Mouse (Mus musculus) central nervous system, embryonic 18 days (tissue): ENCODE data around the gene Klhl9. TPM values are rescaled to one million over a fixed set of nuclear protein-coding genes. Genes with fewer than 3 reads are reported as not detected.

Experiments used
- polyA plus RNA-seq: library from polyadenylated mRNA; depleted of rRNA; stranded (reverse); fragments of >200 nt; gene quantifications from 2 replicates; pipeline ENCODE4 v1.2.3, GENCODE M21; 2012; rRNA removed

Klhl9 gene
- 48.0 and 49.2 TPM in 2 replicates for polyA plus RNA-seq

DNA sequence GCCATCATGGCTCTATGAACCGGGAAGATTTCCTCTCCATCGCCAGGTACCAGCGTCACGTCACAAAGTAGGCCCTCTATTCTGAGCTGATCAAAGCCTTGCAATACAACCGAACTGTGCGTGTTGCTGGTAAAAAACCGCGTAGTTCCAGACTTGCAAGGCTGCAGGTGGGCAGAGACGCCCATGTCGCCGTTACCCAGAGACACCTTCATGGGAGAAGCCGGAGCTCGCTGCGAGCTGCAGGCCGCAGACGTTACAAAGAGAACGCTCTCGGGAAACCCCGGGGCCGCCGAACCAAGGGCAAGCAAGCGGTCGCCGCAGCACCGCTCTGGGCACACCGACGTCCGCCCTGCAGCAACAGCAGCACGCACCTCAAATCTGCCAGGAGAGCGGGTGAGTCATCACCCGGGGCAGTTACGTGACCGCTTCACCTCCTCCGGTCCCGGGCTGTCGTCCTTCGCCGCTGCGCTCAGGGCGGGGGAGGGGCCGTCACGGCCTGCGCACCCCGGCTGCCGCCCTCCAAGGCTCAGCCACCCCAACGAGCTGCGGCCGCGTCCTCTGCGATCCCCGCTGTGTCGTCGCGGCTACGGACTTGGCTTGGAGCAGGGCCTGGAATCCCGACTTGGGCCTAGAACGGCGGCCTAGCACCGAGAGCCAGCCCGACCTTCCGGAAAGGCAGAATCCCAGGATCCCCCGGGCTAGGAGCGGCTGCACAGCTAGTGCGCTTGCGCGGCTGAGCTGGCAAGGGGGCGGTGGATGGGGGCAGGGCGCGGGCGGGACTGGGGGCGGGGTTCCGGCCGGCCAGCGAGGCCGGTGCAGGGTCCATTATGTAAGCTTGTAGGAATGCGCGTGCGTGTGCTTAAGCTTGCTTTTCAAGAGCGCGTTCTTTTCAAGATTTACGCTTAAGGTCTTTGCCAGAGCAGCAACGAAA lies at the start of gene Klhl9, which contains the start of gene Gm26566:
Gene Klhl9 (minus strand): TSS at position 675 of the 931 bp plus-strand sequence.
Gene Gm26566 (plus strand): TSS at position 15 of the 931 bp plus-strand sequence.

DNA sequence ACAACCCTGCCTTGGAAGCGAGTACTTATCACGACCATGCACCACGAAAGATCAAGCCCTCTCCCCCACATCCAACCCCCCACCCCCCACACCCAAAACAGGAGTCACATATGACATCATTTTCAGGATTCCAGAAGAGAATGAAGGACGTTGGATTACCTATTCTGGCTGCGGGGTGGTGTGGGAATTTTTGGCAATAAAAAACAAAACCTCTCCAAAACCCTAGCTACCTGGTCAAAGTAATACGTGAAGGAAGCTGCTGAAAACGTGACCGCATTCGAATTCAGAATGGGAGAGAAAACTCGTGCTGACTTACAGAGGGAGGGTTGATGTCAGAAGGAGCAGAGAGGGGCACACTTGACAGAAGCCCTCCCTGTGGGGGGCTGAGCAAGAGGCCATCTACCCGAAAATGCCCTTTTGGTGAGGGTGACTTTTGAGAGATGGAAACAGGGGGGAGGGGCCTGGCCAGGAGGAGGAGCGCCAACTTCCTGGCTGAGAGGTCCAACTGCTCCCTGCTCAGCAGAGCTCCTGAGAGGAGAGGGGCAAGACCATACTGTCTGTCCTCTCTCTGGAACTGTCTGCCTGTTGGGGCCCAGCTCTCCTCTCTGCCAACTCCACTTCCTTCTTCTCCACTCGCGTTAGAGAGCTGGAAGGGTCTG lies 37.5 kb upstream of the Klhl9 start, which contains the start of gene Gm13283:
Gene Gm13283 (plus strand): TSS at position 510 of the 659 bp plus-strand sequence.

DNA sequence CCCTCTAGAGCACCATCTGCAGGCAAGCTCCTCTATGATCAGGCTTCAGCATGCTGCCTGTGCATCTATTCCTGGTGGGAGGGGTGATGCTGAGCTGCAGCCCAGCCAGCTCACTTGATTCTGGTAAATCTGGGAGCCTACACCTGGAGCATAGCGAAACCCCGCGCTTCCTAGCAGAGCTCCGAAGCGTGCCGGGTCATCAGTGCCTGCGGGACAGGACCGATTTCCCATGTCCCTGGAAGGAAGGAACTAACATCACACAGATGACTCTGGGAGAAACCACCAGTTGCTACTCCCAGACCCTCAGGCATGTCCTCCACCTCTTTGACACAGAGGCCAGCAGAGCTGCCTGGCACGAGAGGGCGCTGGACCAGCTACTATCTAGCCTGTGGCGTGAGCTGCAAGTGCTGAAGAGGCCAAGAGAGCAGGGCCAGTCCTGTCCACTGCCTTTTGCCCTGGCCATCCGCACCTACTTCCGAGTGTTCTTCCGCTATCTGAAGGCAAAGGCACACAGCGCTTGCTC lies 32.6 kb upstream of the Klhl9 start, which contains the start of gene Gm13271:
Gene Gm13271 (plus strand): TSS at position 51 of the 523 bp plus-strand sequence.

DNA sequence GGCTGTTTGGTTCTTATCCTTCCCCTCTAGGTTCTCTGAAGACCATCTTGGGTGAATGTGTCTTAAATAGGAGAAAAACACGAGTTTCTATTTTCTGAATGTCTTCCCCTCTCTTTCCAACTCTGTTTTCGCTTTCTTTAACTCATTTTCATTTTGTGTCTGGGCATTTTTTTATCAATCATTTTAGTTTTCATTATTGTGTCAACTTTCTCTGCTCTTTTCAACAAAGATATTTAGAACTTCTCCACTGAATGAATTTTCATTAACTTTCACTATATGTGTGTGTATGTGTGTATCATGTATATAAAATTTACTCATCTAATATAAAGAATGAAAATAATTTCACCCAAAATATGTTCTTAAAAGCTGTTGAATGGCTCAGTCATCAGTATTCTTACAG lies 31.0 kb downstream of the Klhl9 start, which contains the start of gene Ifnab:
Gene Ifnab (minus strand): TSS at position 101 of the 400 bp plus-strand sequence.

DNA sequence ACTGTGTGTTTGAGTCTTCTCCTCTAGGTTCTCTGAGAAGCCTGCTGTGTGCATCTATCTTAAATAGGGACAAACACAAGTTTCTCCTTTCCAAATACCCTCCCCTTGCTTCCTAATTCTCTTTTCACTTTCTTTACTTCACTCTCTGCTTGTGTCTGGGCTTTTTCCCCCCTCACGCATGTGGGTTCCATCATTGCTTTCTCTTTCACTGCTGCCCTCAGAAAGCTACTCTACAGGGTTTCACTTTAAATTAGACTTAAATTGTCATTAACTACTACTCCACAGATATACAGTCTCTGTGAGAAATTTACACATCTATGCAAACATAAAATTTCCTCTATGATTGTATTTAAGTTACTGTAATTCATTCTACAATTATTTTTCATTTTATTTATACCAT lies 38.5 kb downstream of the Klhl9 start, which contains the start of gene Ifna2:
Gene Ifna2 (minus strand): TSS at position 101 of the 400 bp plus-strand sequence.

DNA sequence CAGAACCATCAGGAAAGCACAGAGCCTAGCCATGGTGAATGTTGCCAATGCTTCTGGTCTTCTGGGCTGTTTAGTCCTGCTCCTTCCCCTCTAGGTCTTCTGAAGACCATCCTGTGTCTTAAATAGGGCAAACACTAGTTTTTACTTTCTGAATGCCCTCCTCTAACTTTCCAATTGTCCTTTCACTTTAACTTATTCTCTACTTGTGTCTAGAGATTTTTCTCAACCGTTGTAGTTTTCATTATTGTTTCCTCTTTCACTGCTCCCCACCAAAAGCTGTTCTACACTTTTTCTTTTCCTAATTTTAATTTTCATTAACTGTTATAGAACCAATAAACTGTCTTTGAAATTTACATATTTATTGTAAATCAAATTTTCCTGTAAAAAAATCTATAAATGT lies 45.4 kb downstream of the Klhl9 start, which contains the start of gene Ifna16:
Gene Ifna16 (minus strand): TSS at position 101 of the 400 bp plus-strand sequence.

Other genes with a start within 250 kb of the Klhl9 start
- not detected in 2 replicates for gene Ifnb1, start 199.7 kb downstream of the Klhl9 start, polyA plus RNA-seq
- not detected in 2 replicates for gene Ifna15, start 164.2 kb downstream of the Klhl9 start, polyA plus RNA-seq
- not detected in 2 replicates for gene Ifna14, start 150.7 kb downstream of the Klhl9 start, polyA plus RNA-seq
- not detected in 2 replicates for gene Ifna9, start 130.1 kb downstream of the Klhl9 start, polyA plus RNA-seq
- not detected in 2 replicates for gene Ifna12, start 119.1 kb downstream of the Klhl9 start, polyA plus RNA-seq
- not detected in 2 replicates for gene C87499, start 88.1 kb downstream of the Klhl9 start, polyA plus RNA-seq
- not detected in 2 replicates for gene Ifna13, start 78.0 kb downstream of the Klhl9 start, polyA plus RNA-seq
- gene Ifna16, start 45.5 kb downstream of the Klhl9 start, polyA plus RNA-seq = not detected in 2 replicates
- gene Ifna2, start 38.6 kb downstream of the Klhl9 start, polyA plus RNA-seq = not detected in 2 replicates
- gene Ifnab, start 31.1 kb downstream of the Klhl9 start, polyA plus RNA-seq = not detected in 2 replicates
- gene Gm26566, start 660 bp downstream of the Klhl9 start, polyA plus RNA-seq = 1.9 and 2.1 TPM in 2 replicates
- gene Gm13271, start 32.4 kb upstream of the Klhl9 start, polyA plus RNA-seq = not detected in 2 replicates
- gene Gm13283, start 37.7 kb upstream of the Klhl9 start, polyA plus RNA-seq = 0.04 TPM in 1 of 2 replicates, not detected in the other
- gene Gm13290, start 51.4 kb upstream of the Klhl9 start, polyA plus RNA-seq = not detected in 2 replicates
- gene Gm13289, start 54.5 kb upstream of the Klhl9 start, polyA plus RNA-seq = not detected in 2 replicates
- gene Gm13272, start 57.4 kb upstream of the Klhl9 start, polyA plus RNA-seq = not detected in 2 replicates
- not detected in 2 replicates for gene Ifnz, start 59.7 kb upstream of the Klhl9 start, polyA plus RNA-seq
- gene Gm13276, start 63.2 kb upstream of the Klhl9 start, polyA plus RNA-seq = not detected in 2 replicates
- gene Gm13277, start 66.2 kb upstream of the Klhl9 start, polyA plus RNA-seq = not detected in 2 replicates
- not detected in 2 replicates for gene Gm13278, start 69.1 kb upstream of the Klhl9 start, polyA plus RNA-seq
- not detected in 2 replicates for gene Gm13275, start 72.0 kb upstream of the Klhl9 start, polyA plus RNA-seq
- not detected in 2 replicates for gene Gm13279, start 74.9 kb upstream of the Klhl9 start, polyA plus RNA-seq
- not detected in 2 replicates for gene Gm13285, start 77.2 kb upstream of the Klhl9 start, polyA plus RNA-seq
- not detected in 2 replicates for gene Gm13287, start 80.8 kb upstream of the Klhl9 start, polyA plus RNA-seq
- not detected in 2 replicates for gene Gm13288, start 83.1 kb upstream of the Klhl9 start, polyA plus RNA-seq
- gene Ifna7, start 93.8 kb upstream of the Klhl9 start, polyA plus RNA-seq = not detected in 2 replicates
- gene Ifna11, start 97.5 kb upstream of the Klhl9 start, polyA plus RNA-seq = not detected in 2 replicates
- gene Ifna6, start 105.0 kb upstream of the Klhl9 start, polyA plus RNA-seq = not detected in 2 replicates
- not detected in 2 replicates for gene Ifna5, start 113.1 kb upstream of the Klhl9 start, polyA plus RNA-seq
- gene Ifna4, start 119.4 kb upstream of the Klhl9 start, polyA plus RNA-seq = not detected in 2 replicates
- gene Ifna1, start 127.6 kb upstream of the Klhl9 start, polyA plus RNA-seq = not detected in 2 replicates
- not detected in 2 replicates for gene Ifne, start 157.7 kb upstream of the Klhl9 start, polyA plus RNA-seq